Mouse (Mus musculus) intestine, embryonic 16.5 days (tissue): ENCODE data around the gene Rps6ka5. TPM values are rescaled to one million over a fixed set of nuclear protein-coding genes. Genes with fewer than 3 reads are reported as not detected.

Experiments
- ATAC-seq: fragments of 200-750 bp; cut with Nextera tagmentation; 2 replicates; pipeline ENCODE4 v1.8.0; 2017; ENCODE audit warnings: moderate TSS enrichment, moderate library complexity
- H3K27ac ChIP-seq: fragments of 300-500 bp; sonication (generic); 2 replicates; pipeline ENCODE4 v1.5.1; 2014; ENCODE audit warnings: mild to moderate bottlenecking, low read length
- H3K27me3 ChIP-seq: fragments of 300-500 bp; sonication (generic); replicated peaks from 2 replicates; pipeline ENCODE4 v1.6.1; 2014; ENCODE audit warnings: low read length, control low read depth, mixed read lengths; ENCODE audit not compliant: control insufficient read depth, insufficient read depth
- H3K36me3 ChIP-seq: fragments of 300-500 bp; sonication (generic); 2 replicates; pipeline ENCODE4 v1.6.1; 2014; ENCODE audit warnings: low read length, control low read depth; ENCODE audit not compliant: control insufficient read depth, insufficient read depth
- H3K4me1 ChIP-seq: fragments of 300-500 bp; sonication (generic); 2 replicates; pipeline ENCODE4 v1.6.1; 2014; ENCODE audit warnings: low read length, control low read depth, mixed read lengths; ENCODE audit not compliant: control insufficient read depth, insufficient read depth
- H3K4me2 ChIP-seq: fragments of 300-500 bp; sonication (generic); 2 replicates; pipeline ENCODE4 v1.6.1; 2014; ENCODE audit warnings: low read depth, low read length, control low read depth
- H3K4me3 ChIP-seq: fragments of 300-500 bp; sonication (generic); 2 replicates; pipeline ENCODE4 v1.5.1; 2014; ENCODE audit warnings: mild to moderate bottlenecking, low read length
- H3K9ac ChIP-seq: fragments of 300-500 bp; sonication (generic); 2 replicates; pipeline ENCODE4 v1.6.1; 2014; ENCODE audit warnings: low read depth, low read length
- H3K9me3 ChIP-seq: fragments of 300-500 bp; sonication (generic); 2 replicates; pipeline ENCODE4 v1.6.1; 2016; ENCODE audit warnings: low read length, control low read depth; ENCODE audit not compliant: control insufficient read depth
- WGBS: fragments of 180-500 bp; shearing (Covaris S2); extraction: QIAGEN DNeasy Blood & Tissue Kit; methylation state at CpG from one replicate; pipeline ENCODE4 v1.1.7; 2014; 5-methylcytosine and 5-hydroxymethylcytosine counted together
- polyA plus RNA-seq: library from polyadenylated mRNA; unstranded; fragments of >200 nt; fragmentation: Nextera tagmentation; extraction: Ambion mirVana; gene quantifications from 2 replicates; pipeline ENCODE4 v1.2.1, GENCODE M21; 2015

The Rps6ka5 gene
- polyA plus RNA-seq, 1 experiment from 2014 or later = 1.9 TPM

- no peak overlapping the region for H3K9ac ChIP-seq
- no peak overlapping the region for H3K27ac ChIP-seq
- H3K36me3 ChIP-seq = no peaks in the 10 kb centered on the region
- 17% methylated on average over 1 of the region's 1 CpGs for WGBS
- no peaks in the 10 kb centered on the region for H3K9me3 ChIP-seq
- H3K4me3 ChIP-seq = no peak overlapping the region
- no peaks in the 10 kb centered on the region for H3K4me1 ChIP-seq
- ATAC-seq = no peak
- H3K27me3 ChIP-seq = no peaks in the 10 kb centered on the region
- no peak overlapping the region for H3K4me2 ChIP-seq
Observed at GRCm38 (mm10) chr12:100626991-100627677, 99.6 kb downstream of the Rps6ka5 start.

- H3K4me3 ChIP-seq = no peak overlapping the region
- no peak overlapping the region for H3K9ac ChIP-seq
- H3K9me3 ChIP-seq = no peaks in the 10 kb centered on the region
- 75% methylated on average over 4 of the region's 4 CpGs for WGBS
- no peaks in the 10 kb centered on the region for H3K4me1 ChIP-seq
- H3K4me2 ChIP-seq = no peak overlapping the region
- no peaks in the 10 kb centered on the region for H3K27me3 ChIP-seq
- no peaks in the 10 kb centered on the region for H3K36me3 ChIP-seq
- no peak overlapping the region for H3K27ac ChIP-seq
- ATAC-seq = no peak
Observed at GRCm38 (mm10) chr12:100626273-100626990, 100.4 kb downstream of the Rps6ka5 start.

- no peak overlapping the region for H3K27ac ChIP-seq
- ATAC-seq = no peak
- H3K4me3 ChIP-seq = no peak overlapping the region
- H3K4me1 ChIP-seq = no peaks in the 10 kb centered on the region
- 80% methylated on average over 3 of the region's 3 CpGs for WGBS
- no peaks in the 10 kb centered on the region for H3K36me3 ChIP-seq
- H3K9me3 ChIP-seq = no peaks in the 10 kb centered on the region
- H3K27me3 ChIP-seq = no peaks in the 10 kb centered on the region
- H3K9ac ChIP-seq = no peak overlapping the region
- no peak overlapping the region for H3K4me2 ChIP-seq
Observed at GRCm38 (mm10) chr12:100624854-100625447, 101.8 kb downstream of the Rps6ka5 start.

- Histone ChIP-seq H3K4me2 (no peak overlapping the region), H3K4me3 (no peak overlapping the region), H3K4me1 (no peaks in the 10 kb centered on the region), H3K27me3 (no peaks in the 10 kb centered on the region), H3K9me3 (no peaks in the 10 kb centered on the region), H3K27ac (no peak overlapping the region), H3K9ac (no peak overlapping the region), H3K36me3 (no peaks in the 10 kb centered on the region)
- ATAC-seq = no peak
- WGBS = 54% methylated on average over 2 of the region's 2 CpGs
Observed at GRCm38 (mm10) chr12:100615251-100615650, 111.5 kb downstream of the Rps6ka5 start.

GRCm38 (mm10) chr12:100613878-100614277 lies 112.9 kb downstream of the Rps6ka5 start:
- Histone ChIP-seq H3K4me3 (no peak overlapping the region), H3K9ac (no peak overlapping the region), H3K4me2 (no peak overlapping the region), H3K36me3 (no peaks in the 10 kb centered on the region), H3K27me3 (no peaks in the 10 kb centered on the region), H3K9me3 (no peaks in the 10 kb centered on the region), H3K27ac (no peak overlapping the region), H3K4me1 (no peaks in the 10 kb centered on the region)
- ATAC-seq = no peak
- 82% methylated on average over 2 of the region's 2 CpGs for WGBS

GRCm38 (mm10) chr12:100613192-100613700 lies 113.5 kb downstream of the Rps6ka5 start:
- Histone ChIP-seq H3K27ac (no peak overlapping the region), H3K4me3 (no peak overlapping the region), H3K9me3 (no peaks in the 10 kb centered on the region), H3K4me2 (no peak overlapping the region), H3K4me1 (no peaks in the 10 kb centered on the region), H3K9ac (no peak overlapping the region), H3K27me3 (no peaks in the 10 kb centered on the region), H3K36me3 (no peaks in the 10 kb centered on the region)
- ATAC-seq = no peak
- WGBS = 61% methylated on average over 5 of the region's 5 CpGs

GRCm38 (mm10) chr12:100609766-100610165 lies 117.0 kb downstream of the Rps6ka5 start:
- Histone ChIP-seq H3K27ac (no peak overlapping the region), H3K27me3 (no peaks in the 10 kb centered on the region), H3K4me2 (no peak overlapping the region), H3K36me3 (no peaks in the 10 kb centered on the region), H3K4me3 (no peak overlapping the region), H3K9ac (no peak overlapping the region), H3K4me1 (no peaks in the 10 kb centered on the region), H3K9me3 (no peaks in the 10 kb centered on the region)
- WGBS = 85% methylated on average over 5 of the region's 5 CpGs
- ATAC-seq = no peak

- Histone ChIP-seq H3K9me3 (no peaks in the 10 kb centered on the region), H3K27ac (no peak overlapping the region), H3K27me3 (no peaks in the 10 kb centered on the region), H3K9ac (no peak overlapping the region), H3K4me2 (no peak overlapping the region), H3K36me3 (no peaks in the 10 kb centered on the region), H3K4me3 (no peak overlapping the region), H3K4me1 (no peaks in the 10 kb centered on the region)
- no peak for ATAC-seq
- 55% methylated on average over 5 of the region's 5 CpGs for WGBS
Observed at GRCm38 (mm10) chr12:100609064-100609463, 117.7 kb downstream of the Rps6ka5 start.

- no peaks in the 10 kb centered on the region for H3K27me3 ChIP-seq
- no peak for ATAC-seq
- no peak overlapping the region for H3K4me2 ChIP-seq
- no peaks in the 10 kb centered on the region for H3K36me3 ChIP-seq
- no peak overlapping the region for H3K4me3 ChIP-seq
- 98% methylated on average over 1 of the region's 1 CpGs for WGBS
- H3K9me3 ChIP-seq = no peaks in the 10 kb centered on the region
- H3K4me1 ChIP-seq = no peaks in the 10 kb centered on the region
- no peak overlapping the region for H3K27ac ChIP-seq
- H3K9ac ChIP-seq = no peak overlapping the region
Observed at GRCm38 (mm10) chr12:100606733-100607132, 120.0 kb downstream of the Rps6ka5 start.
